Mouse (Mus musculus): ENCODE results near the gene Cybb.

DNA sequence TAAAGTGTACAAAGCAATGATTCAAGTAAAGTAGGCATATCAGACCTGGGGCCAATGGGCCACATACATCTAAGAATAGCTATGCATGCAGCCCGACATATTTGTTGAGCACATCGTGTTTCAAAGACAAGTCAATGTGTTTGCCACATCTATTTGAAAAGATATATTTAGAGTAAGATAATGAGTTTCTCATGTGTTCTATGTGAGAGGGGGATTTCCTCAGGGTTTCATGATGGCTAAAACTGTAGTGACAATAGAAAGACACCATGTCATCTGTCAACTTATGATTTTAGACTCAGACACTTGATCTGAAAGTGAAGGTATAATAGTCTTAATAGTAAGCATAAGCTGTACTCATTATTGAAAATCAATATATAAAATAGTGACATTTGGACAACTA, 48.3 kb downstream of the Cybb start:
- TF ChIP-seq CTCF (IDR thresholded peaks at IDR 0.05; ENCODE audit: low read depth), result no peak
- no peak for TF ChIP-seq EP300 (IDR thresholded peaks at IDR 0.05; ENCODE audit: low read depth)
